Mouse (Mus musculus) midbrain, postnatal 0 days (tissue): ENCODE measurements at regions not wholly inside any gene's neighbourhood (a gene's known extent, or its start where the extent isn't known, plus 50 kb on each side); places are given as distances from the start of the nearest gene placed in this dataset.
"Not testable (repeated sequence)": the region's sequence is repeated elsewhere in the genome, so short reads cannot be mapped to it uniquely, and the experiment has no call there.

Experiments
- ATAC-seq: fragments of 200-750 bp; cut with Nextera tagmentation; 2 replicates; pipeline ENCODE4 v1.8.0; 2017; ENCODE audit warnings: moderate number of reproducible peaks, mild to moderate bottlenecking, moderate TSS enrichment, moderate library complexity; ENCODE audit not compliant: low FRiP score
- DNase-seq: peaks from one replicate; pipeline ENCODE4 v3.0.0-alpha.2; 2015; ENCODE audit warnings: low spot score
- H3K27ac ChIP-seq: fragments of 300-500 bp; sonication (generic); 2 replicates; pipeline ENCODE4 v1.5.1; 2014; ENCODE audit warnings: low read depth, mild to moderate bottlenecking, low read length, mixed read lengths
- H3K27me3 ChIP-seq: fragments of 300-500 bp; sonication (generic); 2 replicates; pipeline ENCODE4 v1.6.1; 2014; ENCODE audit warnings: low read length, control low read depth, mixed read lengths; ENCODE audit not compliant: insufficient read depth
- H3K36me3 ChIP-seq: fragments of 300-500 bp; sonication (generic); 2 replicates; pipeline ENCODE4 v1.6.1; 2014; ENCODE audit warnings: low read length, control low read depth, mixed read lengths; ENCODE audit not compliant: insufficient read depth
- H3K4me1 ChIP-seq: fragments of 300-500 bp; sonication (generic); 2 replicates; pipeline ENCODE4 v1.6.1; 2014; ENCODE audit warnings: mild to moderate bottlenecking, control low read depth, antibody characterized with exemption, low read length, mixed read lengths; ENCODE audit not compliant: insufficient read depth
- H3K4me2 ChIP-seq: fragments of 300-500 bp; sonication (generic); 2 replicates; pipeline ENCODE4 v1.6.1; 2014; ENCODE audit warnings: low read depth, mild to moderate bottlenecking, low read length, mixed read lengths; ENCODE audit not compliant: poor library complexity, severe bottlenecking
- H3K4me3 ChIP-seq: fragments of 300-500 bp; sonication (generic); 2 replicates; pipeline ENCODE4 v1.5.1; 2014; ENCODE audit warnings: low read depth, mild to moderate bottlenecking, low read length, moderate library complexity
- H3K9ac ChIP-seq: fragments of 300-500 bp; sonication (generic); replicated peaks from 2 replicates; pipeline ENCODE4 v1.6.1; 2014; ENCODE audit warnings: mild to moderate bottlenecking, low read length, moderate library complexity, mixed read lengths; ENCODE audit not compliant: poor library complexity, severe bottlenecking
- H3K9me3 ChIP-seq: fragments of 300-500 bp; sonication (generic); 2 replicates; pipeline ENCODE4 v1.6.1; 2016; ENCODE audit warnings: low read length, control low read depth
- CTCF ChIP-seq: IDR thresholded peaks from 2 replicates; pipeline ENCODE4 v1.5.1; 2016; ENCODE audit warnings: antibody characterized with exemption, mild to moderate bottlenecking
- WGBS: fragments of 180-500 bp; shearing (Covaris S2); extraction: QIAGEN DNeasy Blood & Tissue Kit; methylation state at CpG from one replicate; pipeline ENCODE4 v1.1.7; 2014; 5-methylcytosine and 5-hydroxymethylcytosine counted together

DNA sequence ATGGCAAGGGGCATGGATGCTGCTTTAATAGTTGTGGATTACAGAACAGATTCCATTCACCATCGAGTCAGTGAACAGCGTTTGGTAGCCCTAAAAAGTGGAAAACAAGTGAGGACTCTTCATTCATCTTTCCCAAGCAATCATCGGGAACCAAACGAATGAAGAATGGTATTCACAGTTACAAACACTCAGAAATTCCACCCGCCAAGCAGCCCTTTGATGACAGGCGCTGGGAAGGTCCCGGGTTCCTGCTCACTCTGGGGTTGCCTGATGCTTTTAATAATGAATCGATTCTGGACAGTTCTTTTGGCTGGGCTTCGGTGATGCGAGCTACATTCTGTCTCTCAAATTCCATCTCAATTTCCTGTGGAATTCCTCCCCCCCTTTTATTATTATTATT, 110.9 kb downstream of the Bod1 start:
- no peaks in the 10 kb centered on the region for H3K36me3 ChIP-seq
- no peak overlapping the region for H3K27ac ChIP-seq
- no peak overlapping the region for H3K4me2 ChIP-seq
- DNase-seq (no peak), ATAC-seq (no peak)
- H3K9ac ChIP-seq, result no peak overlapping the region
- no peak overlapping the region for H3K4me3 ChIP-seq
- 78% methylated on average over 10 of the region's 10 CpGs for WGBS
- no peaks in the 10 kb centered on the region for H3K4me1 ChIP-seq
- no peaks in the 10 kb centered on the region for H3K9me3 ChIP-seq
- no peak for TF ChIP-seq CTCF
- no peaks in the 10 kb centered on the region for H3K27me3 ChIP-seq

DNA sequence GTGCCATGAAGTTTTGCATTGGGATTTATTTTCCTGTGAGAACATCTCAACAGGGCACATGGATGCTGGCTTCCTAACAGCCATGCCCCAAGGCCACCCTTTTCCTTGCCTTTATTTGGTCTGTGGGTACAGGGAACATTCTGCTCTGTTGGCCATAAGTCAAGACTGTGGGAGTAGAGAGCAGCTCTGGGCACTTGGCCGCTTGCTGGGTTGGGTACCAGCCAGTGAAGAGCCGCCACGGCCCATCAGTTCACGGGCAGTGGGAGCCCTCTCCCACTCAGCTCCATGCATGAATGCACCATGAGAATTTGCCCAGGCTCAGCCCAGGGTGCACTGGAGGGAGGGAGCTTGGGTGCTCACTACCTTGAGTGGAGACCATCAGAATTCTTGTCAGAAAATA, 116.6 kb downstream of the Bod1 start:
- Histone ChIP-seq H3K9me3 (no peaks in the 10 kb centered on the region), H3K27me3 (no peaks in the 10 kb centered on the region), H3K4me2 (no peak overlapping the region), H3K9ac (no peak overlapping the region), H3K27ac (no peak overlapping the region), H3K4me1 (no peaks in the 10 kb centered on the region), H3K36me3 (no peaks in the 10 kb centered on the region), H3K4me3 (no peak overlapping the region)
- ATAC-seq, result no peak
- no peak for TF ChIP-seq CTCF
- WGBS, result 89% methylated on average over 4 of the region's 4 CpGs
- DNase-seq, result peak; percentile 16

- H3K27me3 ChIP-seq, result no peaks in the 10 kb centered on the region
- WGBS, result 47% methylated on average over 10 of the region's 10 CpGs
- H3K36me3 ChIP-seq, result no peaks in the 10 kb centered on the region
- no peak overlapping the region for H3K4me3 ChIP-seq
- H3K9me3 ChIP-seq, result no peaks in the 10 kb centered on the region
- no peak for TF ChIP-seq CTCF
- ATAC-seq (no peak), DNase-seq (no peak)
- no peaks in the 10 kb centered on the region for H3K4me1 ChIP-seq
- H3K9ac ChIP-seq, result no peak overlapping the region
- H3K27ac ChIP-seq, result no peak overlapping the region
- H3K4me2 ChIP-seq, result no peak overlapping the region
Measured at GRCm38 (mm10) chr11:31551614-31552271, 119.9 kb downstream of the Bod1 start.

- no peak for ATAC-seq
- TF ChIP-seq CTCF, result no peak
Measured at GRCm38 (mm10) chr11:31550747-31551613, 120.7 kb downstream of the Bod1 start.

GRCm38 (mm10) chr11:31545514-31545913, 126.2 kb downstream of the Bod1 start:
- 88% methylated on average over 10 of the region's 10 CpGs for WGBS
- ATAC-seq, DNase-seq: not testable (repeated sequence)

More at GRCm38 (mm10) chr11:31550747-31551613, 120.7 kb downstream of the Bod1 start:
- Histone ChIP-seq H3K4me1 (no peaks in the 10 kb centered on the region), H3K27me3 (no peaks in the 10 kb centered on the region), H3K9me3 (no peaks in the 10 kb centered on the region), H3K9ac (no peak overlapping the region), H3K4me2 (no peak overlapping the region), H3K4me3 (no peak overlapping the region), H3K36me3 (no peaks in the 10 kb centered on the region), H3K27ac (no peak overlapping the region)
- DNase-seq, result peak; percentile 15
- 58% methylated on average over 6 of the region's 6 CpGs for WGBS

DNA sequence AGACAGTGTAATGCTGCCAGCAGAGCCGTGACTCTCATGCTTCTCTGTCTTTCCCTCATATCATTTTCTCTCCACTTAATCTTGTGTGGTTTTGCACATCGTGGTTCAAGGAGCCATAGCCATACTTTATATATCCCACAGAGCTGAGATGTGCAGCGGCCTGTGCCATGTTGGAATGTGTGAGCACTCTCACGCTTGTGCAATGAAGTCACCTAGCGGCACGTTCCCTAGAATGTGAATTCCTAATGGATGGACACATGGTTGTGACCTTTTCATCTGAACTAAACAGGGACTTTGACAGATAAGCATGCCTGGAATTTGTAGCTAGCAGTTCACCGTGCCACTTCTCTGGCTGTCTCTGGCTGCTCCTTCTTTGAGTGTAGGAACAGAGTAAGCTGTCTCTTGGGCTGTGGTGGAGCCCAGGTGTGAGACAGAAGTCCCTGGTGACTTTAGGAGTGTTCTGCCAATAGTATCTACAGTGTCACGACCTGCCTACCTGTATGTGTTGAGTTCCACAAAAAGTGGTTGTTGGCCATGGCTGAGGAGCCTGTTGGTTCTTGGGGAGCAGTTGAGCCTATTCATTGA, 129.0 kb downstream of the Bod1 start:
- no peak for TF ChIP-seq CTCF
- H3K27ac ChIP-seq, result no peak overlapping the region
- no peaks in the 10 kb centered on the region for H3K4me1 ChIP-seq
- H3K36me3 ChIP-seq, result no peaks in the 10 kb centered on the region
- no peak for DNase-seq
- no peak overlapping the region for H3K9ac ChIP-seq
- ATAC-seq, result no peak
- 84% methylated on average over 8 of the region's 8 CpGs for WGBS
- no peaks in the 10 kb centered on the region for H3K9me3 ChIP-seq
- H3K4me3 ChIP-seq, result no peak overlapping the region
- H3K4me2 ChIP-seq, result no peak overlapping the region
- H3K27me3 ChIP-seq, result no peaks in the 10 kb centered on the region

More at GRCm38 (mm10) chr11:31545514-31545913, 126.2 kb downstream of the Bod1 start:
- H3K9ac ChIP-seq, H3K27me3 ChIP-seq, H3K27ac ChIP-seq, H3K4me2 ChIP-seq, H3K36me3 ChIP-seq, H3K4me1 ChIP-seq, H3K9me3 ChIP-seq, H3K4me3 ChIP-seq: not testable (repeated sequence)
